ENCODE assay signal across 8 mouse cellular contexts in the genomic region with DNA sequence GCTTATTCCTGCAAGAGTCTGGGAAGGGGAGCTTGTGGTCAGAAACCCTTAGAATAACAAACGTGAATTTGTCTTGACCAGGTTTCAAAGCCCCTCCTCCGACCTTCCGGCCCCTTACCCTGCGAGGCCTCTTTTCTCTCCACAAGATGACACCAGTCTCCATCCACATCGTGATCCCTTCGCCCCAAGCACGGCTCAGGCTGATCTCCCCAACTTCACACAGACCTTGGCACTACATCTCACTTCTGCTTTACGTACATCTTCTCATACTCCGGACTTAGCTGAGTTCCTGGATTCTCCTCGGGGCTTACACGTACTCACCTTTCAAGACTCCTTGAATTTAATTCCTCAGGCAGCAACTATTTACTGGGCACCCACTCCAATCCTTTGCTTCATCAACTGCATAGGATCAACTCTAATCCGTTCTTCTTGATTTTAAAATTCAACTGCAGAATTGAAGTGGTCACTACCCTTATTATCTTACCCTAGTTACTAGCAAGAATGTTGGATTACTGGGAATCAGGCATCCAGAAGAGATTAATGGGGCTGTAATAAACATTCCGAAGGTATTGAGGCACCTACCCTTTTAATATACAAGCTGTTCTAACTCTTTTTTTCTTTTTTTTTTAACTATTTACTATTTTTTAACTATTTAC. TPM values are rescaled to one million over a fixed set of nuclear protein-coding genes. Genes with fewer than 3 reads are reported as not detected.
A peak's percentile ranks its signal among the peaks of the same experiment; 100 is the strongest.
DNase-seq lines count a peak whose midpoint lies in the region; ATAC-seq and TF ChIP-seq lines count a peak whose summit lies in the region.

No protein-coding gene starts in this region.

- H3K4me3 ChIP-seq in kidney, embryonic 16.5 days (ENCODE audit: low read length), result peak overlapping the region; percentile 80
- peak overlapping the region; percentile 97 for H3K4me3 ChIP-seq in cortical plate, adult 2 months (ENCODE audit: insufficient read depth, low read length)
- peak overlapping the region; percentile 84 for H3K4me3 ChIP-seq in intestine, embryonic 15.5 days (replicated peaks)
- peak overlapping the region; percentile 93 for H3K4me3 ChIP-seq in myocyte

- peaks cover 33% of the 10 kb centered on the region for H3K4me1 ChIP-seq in kidney, embryonic 16.5 days (ENCODE audit: insufficient read depth, low read length)
- peaks cover 10% of the 10 kb centered on the region; the same call in 1 of the 2 replicates for H3K4me1 ChIP-seq in cortical plate, adult 2 months (ENCODE audit: control insufficient read depth, insufficient read depth, low read length)
- H3K4me1 ChIP-seq in intestine, embryonic 15.5 days (replicated peaks), result peaks cover 31% of the 10 kb centered on the region

- no peaks in the 10 kb centered on the region for H3K27me3 ChIP-seq in kidney, embryonic 16.5 days (ENCODE audit: insufficient read depth, low read length)
- no peaks in the 10 kb centered on the region for H3K27me3 ChIP-seq in intestine, embryonic 15.5 days (replicated peaks)
- no peaks in the 10 kb centered on the region for H3K27me3 ChIP-seq in myocyte (ENCODE audit: control insufficient read depth, insufficient read depth, insufficient read length)

- H3K9me3 ChIP-seq in kidney, embryonic 16.5 days (ENCODE audit: low read length), result no peaks in the 10 kb centered on the region
- no peaks in the 10 kb centered on the region for H3K9me3 ChIP-seq in intestine, embryonic 15.5 days

- no peak for TF ChIP-seq CTCF in cortical plate, adult 2 months (IDR thresholded peaks at IDR 0.05; ENCODE audit: extremely low read depth, insufficient read depth, low read length)

- H3K79me2 ChIP-seq in myocyte (ENCODE audit: control insufficient read depth, insufficient read depth), result peaks cover 77% of the 10 kb centered on the region

- H3K4me2 ChIP-seq in kidney, embryonic 16.5 days (replicated peaks; ENCODE audit: low read depth, low read length), result peak overlapping the region; percentile 73
- peak overlapping the region; percentile 77 for H3K4me2 ChIP-seq in intestine, embryonic 15.5 days (replicated peaks)
- H3K4me2 ChIP-seq in myocyte (ENCODE audit: low read depth), result peak overlapping the region; percentile 80

- DNase-seq in kidney, postnatal 10 days, result no peak
- no peak for DNase-seq in cerebellum, adult 9-11 months
- no peak for DNase-seq in kidney, postnatal 36 days
- DNase-seq in adipocyte (ENCODE audit: low spot score), result no peak

- TF ChIP-seq POLR2A in cortical plate, adult 2 months (IDR thresholded peaks at IDR 0.05; ENCODE audit: extremely low read depth, insufficient read depth, low read length), result no peak
- TF ChIP-seq POLR2A in myocyte (IDR thresholded peaks at IDR 0.05; ENCODE audit: insufficient read length, low read depth), result no peak

- H3K27ac ChIP-seq in kidney, embryonic 16.5 days (ENCODE audit: low read length), result peak overlapping the region; percentile 94
- H3K27ac ChIP-seq in cortical plate, adult 2 months (ENCODE audit: insufficient read depth, low read length), result peak overlapping the region; percentile 5; the same call in 1 of the 2 replicates
- H3K27ac ChIP-seq in intestine, embryonic 15.5 days, result peak overlapping the region; percentile 95

- whole genome bisulfite sequencing in kidney, embryonic 16.5 days, result 7% methylated on average over 13 of the region's 13 CpGs
- WGBS in intestine, embryonic 15.5 days, result 7% methylated on average over 13 of the region's 13 CpGs

- H3ac ChIP-seq in myocyte (ENCODE audit: control insufficient read depth, insufficient read length), result peak overlapping the region; percentile 68

- H3K36me3 ChIP-seq in kidney, embryonic 16.5 days (ENCODE audit: insufficient read depth, low read length), result peaks cover 20% of the 10 kb centered on the region
- H3K36me3 ChIP-seq in intestine, embryonic 15.5 days, result peaks cover 13% of the 10 kb centered on the region
- H3K36me3 ChIP-seq in myocyte (ENCODE audit: control insufficient read depth, insufficient read depth), result peaks cover 35% of the 10 kb centered on the region

- ATAC-seq in kidney, embryonic 16.5 days (ENCODE audit: low FRiP score, low TSS enrichment), result peak; percentile 13
- ATAC-seq in intestine, embryonic 15.5 days, result peak; percentile 21

- H3K9ac ChIP-seq in kidney, embryonic 16.5 days (replicated peaks; ENCODE audit: low read length), result peak overlapping the region; percentile 78
- H3K9ac ChIP-seq in intestine, embryonic 15.5 days, result peak overlapping the region; percentile 92

TF ChIP-seq in myocyte, 11 proteins besides CTCF, POLR2A, EP300 and RAD21:
- TF ChIP-seq SRF (IDR thresholded peaks at IDR 0.05; ENCODE audit: control insufficient read depth, insufficient read length, low read depth) (no peak), MYOD1 (IDR thresholded peaks at IDR 0.05; ENCODE audit: control insufficient read depth in 1 of 3, insufficient read length in 2 of 3, low read depth in 2 of 3) (no peak), MAX (IDR thresholded peaks at IDR 0.05; ENCODE audit: low read depth) (no peak), E2F4 (IDR thresholded peaks at IDR 0.05; ENCODE audit: insufficient read depth) (no peak), MYOG (IDR thresholded peaks at IDR 0.05; ENCODE audit: control insufficient read depth in 1 of 3, insufficient read depth in 1 of 3, insufficient read length in 2 of 3, low read depth in 2 of 3) (no peak), TCF12 (IDR thresholded peaks at IDR 0.05; ENCODE audit: insufficient read depth, poor library complexity, severe bottlenecking) (no peak), POLR2AphosphoS2 (IDR thresholded peaks at IDR 0.05; ENCODE audit: insufficient read length, low read depth) (no peak), USF1 (IDR thresholded peaks at IDR 0.05; ENCODE audit: low read depth) (no peak), TCF3 (IDR thresholded peaks at IDR 0.05; ENCODE audit: insufficient read length, low read depth) (no peak), CEBPB (IDR thresholded peaks at IDR 0.05; ENCODE audit: insufficient read depth, poor library complexity, severe bottlenecking) (no peak), REST (IDR thresholded peaks at IDR 0.05; ENCODE audit: insufficient read depth, insufficient read length) (no peak)

RNA-seq across cellular contexts. Expression of gene Slc3a2, which starts 9.0 kb away (rescaled TPM):
- 141 and 146 TPM in 2 replicates for polyA plus RNA-seq in kidney, embryonic 16.5 days (2015; fragmentation: Nextera tagmentation; extraction: Ambion mirVana)
- 200 TPM in 2 replicates for polyA plus RNA-seq in cortical plate, adult 2 months (2012; rRNA removed)
- 161 and 163 TPM in 2 replicates for polyA plus RNA-seq in intestine, embryonic 15.5 days (2015; fragmentation: Nextera tagmentation; extraction: Ambion mirVana)
- 806 TPM for polyA plus RNA-seq in myocyte (2012; fragmentation: generic; extraction: Trizol)

RNA-seq across cellular contexts. Expression of gene Wdr74, which starts 21.5 kb away (rescaled TPM):
- polyA plus RNA-seq in kidney, embryonic 16.5 days (2015; fragmentation: Nextera tagmentation; extraction: Ambion mirVana), result 101 and 108 TPM in 2 replicates
- 50.2 and 51.3 TPM in 2 replicates for polyA plus RNA-seq in cortical plate, adult 2 months (2012; rRNA removed)
- 77.3 and 88.5 TPM in 2 replicates for polyA plus RNA-seq in intestine, embryonic 15.5 days (2015; fragmentation: Nextera tagmentation; extraction: Ambion mirVana)
- polyA plus RNA-seq in myocyte (2012; fragmentation: generic; extraction: Trizol), result 109 TPM

RNA-seq across cellular contexts. Expression of gene 1700092M07Rik, which starts 26.4 kb away (rescaled TPM):
- polyA plus RNA-seq in kidney, embryonic 16.5 days (2015; fragmentation: Nextera tagmentation; extraction: Ambion mirVana), result 1.9 and 2.0 TPM in 2 replicates
- polyA plus RNA-seq in cortical plate, adult 2 months (2012; rRNA removed), result 0.59 TPM in 1 of 2 replicates, not detected in the other
- polyA plus RNA-seq in intestine, embryonic 15.5 days (2015; fragmentation: Nextera tagmentation; extraction: Ambion mirVana), result 1.8 TPM in 2 replicates
- 0.94 TPM for polyA plus RNA-seq in myocyte (2012; fragmentation: generic; extraction: Trizol)

RNA-seq across cellular contexts. Expression of gene Stx5a, which starts 27.1 kb away (rescaled TPM):
- polyA plus RNA-seq in kidney, embryonic 16.5 days (2015; fragmentation: Nextera tagmentation; extraction: Ambion mirVana), result 150 and 154 TPM in 2 replicates
- polyA plus RNA-seq in cortical plate, adult 2 months (2012; rRNA removed), result 106 and 109 TPM in 2 replicates
- polyA plus RNA-seq in intestine, embryonic 15.5 days (2015; fragmentation: Nextera tagmentation; extraction: Ambion mirVana), result 119 and 121 TPM in 2 replicates
- 49.5 TPM for polyA plus RNA-seq in myocyte (2012; fragmentation: generic; extraction: Trizol)

RNA-seq across cellular contexts. Expression of gene Nxf1, which starts 42.7 kb away (rescaled TPM):
- 213 and 218 TPM in 2 replicates for polyA plus RNA-seq in kidney, embryonic 16.5 days (2015; fragmentation: Nextera tagmentation; extraction: Ambion mirVana)
- polyA plus RNA-seq in cortical plate, adult 2 months (2012; rRNA removed), result 121 and 127 TPM in 2 replicates
- polyA plus RNA-seq in intestine, embryonic 15.5 days (2015; fragmentation: Nextera tagmentation; extraction: Ambion mirVana), result 143 and 146 TPM in 2 replicates
- 64.3 TPM for polyA plus RNA-seq in myocyte (2012; fragmentation: generic; extraction: Trizol)

Comparison
In these comparisons a context has a peak if more than half of its experiments do, and no peak if none do; other contexts are left out.
1. H3K27ac ChIP-seq: peak in every context shown above with its lines; median percentile 95 in intestine, embryonic 15.5 days; 94 in kidney, embryonic 16.5 days; 5 in cortical plate, adult 2 months.